Mouse (Mus musculus): ENCODE results near the gene Paxip1. TPM values are rescaled to one million over a fixed set of nuclear protein-coding genes. Genes with fewer than 3 reads are reported as not detected.

Paxip1 gene
- polyA plus RNA-seq (2015; fragmentation: Nextera tagmentation; extraction: Ambion mirVana) = 32.4 and 33.6 TPM in 2 replicates

- Histone ChIP-seq H3K27me3 (no peaks in the 10 kb centered on the region), H3K27ac (replicated peaks) (peak within 1 kb of the TSS; percentile 94), H3K4me1 (peaks cover 17% of the 10 kb centered on the region), H3K9me3 (replicated peaks) (no peaks in the 10 kb centered on the region), H3K4me3 (replicated peaks) (peak within 1 kb of the TSS; percentile 84), H3K9ac (peak within 1 kb of the TSS; percentile 86), H3K4me2 (replicated peaks) (peak within 1 kb of the TSS; percentile 72), H3K36me3 (peaks cover 20% of the 10 kb centered on the region)
- under 1% methylated on average over 71 of the region's 73 CpGs for WGBS
- peak; percentile 97 for ATAC-seq (ENCODE audit: insufficient number of reproducible peaks, low FRiP score, low TSS enrichment, low read depth)
Measured at GRCm38 (mm10) chr5:27791303-27792172, at the start of gene Paxip1. Paxip1 (minus strand) TSS chr5:27791691.

DNA sequence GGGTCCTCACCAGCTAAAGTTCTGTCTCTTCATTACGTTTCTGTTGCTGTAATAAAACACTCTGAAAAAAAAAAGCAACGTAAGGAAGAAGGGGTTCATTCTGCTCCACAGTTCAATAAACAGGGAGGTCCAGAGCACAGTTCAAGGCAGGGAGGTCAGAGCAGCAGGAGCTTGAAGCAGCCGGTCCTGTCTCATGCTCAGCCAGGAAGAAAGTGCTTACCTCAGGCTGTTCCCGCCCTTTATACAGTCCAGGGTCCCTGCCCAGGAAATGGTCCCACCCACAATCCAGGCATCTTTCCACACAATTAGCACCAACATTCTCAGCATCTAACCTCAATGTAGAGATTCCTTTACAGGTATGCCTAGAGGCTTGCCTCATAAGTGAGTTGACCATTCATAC, 46.6 kb upstream of the Paxip1 start:
- no peak overlapping the region for H3K27ac ChIP-seq (replicated peaks)
- no peak overlapping the region for H3K9ac ChIP-seq
- no peak for ATAC-seq (ENCODE audit: insufficient number of reproducible peaks, low FRiP score, low TSS enrichment, low read depth)
- H3K4me2 ChIP-seq (replicated peaks) = no peak overlapping the region
- 0 out of 2 replicates have a peak, but pooled peaks cover 3% of the 10 kb centered on the region for H3K4me1 ChIP-seq
- peaks cover 16% of the 10 kb centered on the region for H3K27me3 ChIP-seq
- H3K36me3 ChIP-seq = no peaks in the 10 kb centered on the region
- no peak overlapping the region for H3K4me3 ChIP-seq (replicated peaks)
- 52% methylated on average over 4 of the region's 4 CpGs for WGBS
- no peaks in the 10 kb centered on the region for H3K9me3 ChIP-seq (replicated peaks)

DNA sequence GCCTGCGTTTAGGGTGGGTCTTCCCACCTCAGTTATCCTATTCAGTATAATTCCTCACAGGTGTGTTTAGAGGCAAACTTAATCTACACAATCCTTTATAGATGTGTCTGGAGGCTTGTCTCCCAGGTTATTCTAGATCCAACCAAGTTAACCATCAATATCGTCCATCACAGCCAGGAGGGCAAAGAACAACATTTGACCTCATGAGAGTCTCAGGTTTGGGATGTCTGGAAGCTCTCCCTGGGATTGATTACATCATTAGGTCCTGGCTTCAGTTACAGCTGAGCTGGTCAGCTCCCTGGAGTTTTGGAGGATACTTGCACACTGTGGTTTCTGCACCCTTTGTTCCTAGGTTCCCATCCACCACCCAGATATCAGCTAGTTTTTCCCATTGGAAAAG, 43.6 kb upstream of the Paxip1 start:
- no peaks in the 10 kb centered on the region for H3K36me3 ChIP-seq
- no peak for ATAC-seq (ENCODE audit: insufficient number of reproducible peaks, low FRiP score, low TSS enrichment, low read depth)
- H3K4me1 ChIP-seq = no peaks in the 10 kb centered on the region
- H3K9me3 ChIP-seq (replicated peaks) = no peaks in the 10 kb centered on the region
- no peak overlapping the region for H3K27ac ChIP-seq (replicated peaks)
- WGBS = 86% methylated on average over 2 of the region's 2 CpGs
- H3K4me2 ChIP-seq (replicated peaks) = no peak overlapping the region
- no peak overlapping the region for H3K9ac ChIP-seq
- H3K27me3 ChIP-seq = no peaks in the 10 kb centered on the region
- no peak overlapping the region for H3K4me3 ChIP-seq (replicated peaks)

DNA sequence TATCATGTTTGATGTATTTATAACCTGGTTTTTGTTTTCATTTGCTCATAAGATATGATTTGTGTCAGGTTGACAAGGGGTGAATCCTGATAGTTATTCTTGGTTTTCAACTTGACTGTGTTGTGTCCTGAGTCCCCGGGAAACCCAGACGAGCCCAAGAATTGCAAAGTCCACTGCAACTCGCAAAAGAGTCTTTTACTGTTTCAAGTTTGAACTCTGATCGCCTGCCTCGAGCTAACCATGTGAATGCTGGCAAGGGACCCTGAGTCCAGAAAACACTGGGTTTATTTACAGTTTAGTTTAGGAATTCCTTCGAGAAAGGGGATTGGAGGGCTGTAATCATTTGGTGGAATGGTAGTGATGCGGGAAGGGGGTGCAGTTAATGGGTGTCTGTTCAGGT, 36.5 kb upstream of the Paxip1 start:
- H3K4me1 ChIP-seq = no peaks in the 10 kb centered on the region
- H3K27me3 ChIP-seq = no peaks in the 10 kb centered on the region
- no peak overlapping the region for H3K4me2 ChIP-seq (replicated peaks)
- WGBS = 75% methylated on average over 7 of the region's 7 CpGs
- no peaks in the 10 kb centered on the region for H3K9me3 ChIP-seq (replicated peaks)
- H3K9ac ChIP-seq = no peak overlapping the region
- H3K27ac ChIP-seq (replicated peaks) = no peak overlapping the region
- ATAC-seq (ENCODE audit: insufficient number of reproducible peaks, low FRiP score, low TSS enrichment, low read depth) = no peak
- no peak overlapping the region for H3K4me3 ChIP-seq (replicated peaks)
- H3K36me3 ChIP-seq = no peaks in the 10 kb centered on the region

GRCm38 (mm10) chr5:27821161-27821560, 29.7 kb upstream of the Paxip1 start:
- Histone ChIP-seq H3K27ac (replicated peaks) (no peak overlapping the region), H3K9ac (no peak overlapping the region), H3K27me3 (no peaks in the 10 kb centered on the region), H3K4me1 (no peaks in the 10 kb centered on the region), H3K9me3 (replicated peaks) (no peaks in the 10 kb centered on the region), H3K4me2 (replicated peaks) (no peak overlapping the region), H3K36me3 (no peaks in the 10 kb centered on the region), H3K4me3 (replicated peaks) (no peak overlapping the region)
- 37% methylated on average over 6 of the region's 6 CpGs for WGBS
- ATAC-seq (ENCODE audit: insufficient number of reproducible peaks, low FRiP score, low TSS enrichment, low read depth) = no peak

GRCm38 (mm10) chr5:27818840-27819672, 27.6 kb upstream of the Paxip1 start:
- H3K4me2 ChIP-seq (replicated peaks) = no peak overlapping the region
- no peak overlapping the region for H3K9ac ChIP-seq
- H3K36me3 ChIP-seq = no peaks in the 10 kb centered on the region
- no peaks in the 10 kb centered on the region for H3K4me1 ChIP-seq
- WGBS = 55% methylated on average over 3 of the region's 3 CpGs
- H3K27ac ChIP-seq (replicated peaks) = no peak overlapping the region
- ATAC-seq (ENCODE audit: insufficient number of reproducible peaks, low FRiP score, low TSS enrichment, low read depth) = no peak
- H3K4me3 ChIP-seq (replicated peaks) = no peak overlapping the region
- no peaks in the 10 kb centered on the region for H3K9me3 ChIP-seq (replicated peaks)
- H3K27me3 ChIP-seq = no peaks in the 10 kb centered on the region

DNA sequence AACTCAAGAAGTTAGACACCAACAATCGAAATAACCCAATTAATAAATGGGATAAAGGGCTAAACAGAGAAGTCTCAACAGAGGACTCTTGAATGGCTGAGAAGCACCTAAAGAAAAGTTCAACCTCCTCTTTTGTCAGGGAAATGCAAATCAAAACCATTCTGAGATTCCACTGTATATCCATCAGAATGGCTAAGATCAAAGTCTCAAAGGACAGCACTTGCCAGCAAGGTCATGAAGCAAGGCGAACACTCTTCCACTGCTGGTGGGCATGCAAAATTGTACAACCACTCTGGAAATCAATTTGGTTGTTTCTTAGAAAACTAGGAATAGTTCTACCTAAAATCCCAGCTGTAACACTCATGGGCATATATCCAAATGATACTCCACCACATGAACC, 22.8 kb upstream of the Paxip1 start:
- H3K9ac ChIP-seq = no peak overlapping the region
- H3K27ac ChIP-seq (replicated peaks) = no peak overlapping the region
- no peaks in the 10 kb centered on the region for H3K27me3 ChIP-seq
- no peaks in the 10 kb centered on the region for H3K9me3 ChIP-seq (replicated peaks)
- H3K36me3 ChIP-seq = no peaks in the 10 kb centered on the region
- H3K4me2 ChIP-seq (replicated peaks) = no peak overlapping the region
- no peak overlapping the region for H3K4me3 ChIP-seq (replicated peaks)
- no peak for ATAC-seq (ENCODE audit: insufficient number of reproducible peaks, low FRiP score, low TSS enrichment, low read depth)
- WGBS = 78% methylated on average over 2 of the region's 2 CpGs
- H3K4me1 ChIP-seq = no peaks in the 10 kb centered on the region

GRCm38 (mm10) chr5:27793923-27794322, 2.4 kb upstream of the Paxip1 start:
- H3K4me1 ChIP-seq = peaks cover 17% of the 10 kb centered on the region
- no peaks in the 10 kb centered on the region for H3K9me3 ChIP-seq (replicated peaks)
- no peak overlapping the region for H3K4me2 ChIP-seq (replicated peaks)
- ATAC-seq (ENCODE audit: insufficient number of reproducible peaks, low FRiP score, low TSS enrichment, low read depth) = no peak
- H3K27me3 ChIP-seq = no peaks in the 10 kb centered on the region
- no peak overlapping the region for H3K27ac ChIP-seq (replicated peaks)
- WGBS = 10% methylated on average over 1 of the region's 1 CpGs
- no peaks in the 10 kb centered on the region for H3K36me3 ChIP-seq
- H3K4me3 ChIP-seq (replicated peaks) = no peak overlapping the region
- no peak overlapping the region for H3K9ac ChIP-seq

GRCm38 (mm10) chr5:27792531-27793205, 1.2 kb upstream of the Paxip1 start:
- no peaks in the 10 kb centered on the region for H3K9me3 ChIP-seq (replicated peaks)
- H3K4me2 ChIP-seq (replicated peaks) = peak overlapping the region; percentile 72
- H3K27me3 ChIP-seq = no peaks in the 10 kb centered on the region
- no peak overlapping the region for H3K9ac ChIP-seq
- no peak overlapping the region for H3K27ac ChIP-seq (replicated peaks)
- H3K36me3 ChIP-seq = peaks cover 9% of the 10 kb centered on the region; the same call in 1 of the 2 replicates
- H3K4me3 ChIP-seq (replicated peaks) = peak overlapping the region; percentile 84
- no peak for ATAC-seq (ENCODE audit: insufficient number of reproducible peaks, low FRiP score, low TSS enrichment, low read depth)
- H3K4me1 ChIP-seq = peaks cover 17% of the 10 kb centered on the region
- 40% methylated on average over 9 of the region's 9 CpGs for WGBS

DNA sequence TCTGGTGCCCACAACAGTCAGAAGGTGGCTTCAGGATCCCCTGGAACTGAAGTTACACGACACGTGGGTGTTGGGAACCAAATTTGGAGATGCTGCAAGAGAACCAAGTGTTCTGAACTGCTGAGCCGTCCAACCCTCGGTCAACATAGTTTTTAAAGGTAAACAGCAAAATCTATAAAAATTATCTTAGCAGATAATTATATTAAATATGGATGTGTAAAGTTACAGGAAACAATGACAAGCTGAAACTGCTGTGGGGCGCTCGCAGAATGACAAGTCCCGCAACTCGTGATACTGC, 631 bp upstream of the Paxip1 start:
- peak overlapping the region; percentile 84 for H3K4me3 ChIP-seq (replicated peaks)
- no peaks in the 10 kb centered on the region for H3K9me3 ChIP-seq (replicated peaks)
- H3K4me2 ChIP-seq (replicated peaks) = peak overlapping the region; percentile 72
- no peaks in the 10 kb centered on the region for H3K27me3 ChIP-seq
- WGBS = 12% methylated on average over 8 of the region's 8 CpGs
- H3K4me1 ChIP-seq = peaks cover 17% of the 10 kb centered on the region
- H3K36me3 ChIP-seq = peaks cover 15% of the 10 kb centered on the region; the same call in 1 of the 2 replicates
- no peak for ATAC-seq (ENCODE audit: insufficient number of reproducible peaks, low FRiP score, low TSS enrichment, low read depth)
- peak overlapping the region; percentile 94 for H3K27ac ChIP-seq (replicated peaks)
- peak overlapping the region; percentile 86 for H3K9ac ChIP-seq

- Histone ChIP-seq H3K4me2 (replicated peaks) (peak overlapping the region; percentile 72), H3K9ac (peak overlapping the region; percentile 86), H3K27ac (replicated peaks) (peak overlapping the region; percentile 94), H3K9me3 (replicated peaks) (no peaks in the 10 kb centered on the region), H3K27me3 (no peaks in the 10 kb centered on the region), H3K36me3 (peaks cover 26% of the 10 kb centered on the region), H3K4me1 (peaks cover 17% of the 10 kb centered on the region), H3K4me3 (replicated peaks) (peak overlapping the region; percentile 84)
- ATAC-seq (ENCODE audit: insufficient number of reproducible peaks, low FRiP score, low TSS enrichment, low read depth) = peak; percentile 85
- WGBS = under 1% methylated on average over 32 of the region's 47 CpGs
Measured at GRCm38 (mm10) chr5:27790910-27791288, 592 bp downstream of the Paxip1 start.
